Mouse (Mus musculus): Measurements from ENCODE around the gene Wnt5b. TPM values are rescaled to one million over a fixed set of nuclear protein-coding genes. Genes with fewer than 3 reads are reported as not detected.

Gene Wnt5b
- total and polyA plus RNA-seq, 2 experiments from 2014 or later, result 4.3 to 5.3 TPM

DNA sequence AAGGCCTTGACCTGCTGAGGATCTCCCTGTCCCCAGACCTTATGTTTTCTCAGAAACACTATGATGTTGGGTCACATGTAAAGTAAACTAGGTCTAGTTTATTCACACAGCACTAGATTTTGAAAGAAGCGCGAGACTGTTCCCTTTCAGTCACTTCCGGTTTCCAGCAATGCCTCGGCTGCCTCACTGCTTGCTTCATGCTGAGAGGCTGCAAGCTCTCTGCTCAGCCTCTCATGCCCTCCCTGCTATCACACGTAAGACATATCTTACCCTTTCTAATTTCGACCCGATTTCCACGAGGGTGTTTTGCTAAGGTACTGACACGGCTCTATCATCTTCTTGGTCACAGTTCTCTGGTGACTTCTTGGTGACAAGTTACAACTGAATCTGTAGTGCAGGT is 42.1 kb downstream of the Wnt5b start:
- ATAC-seq (ENCODE audit: insufficient read depth, low read depth) (no peak), DNase-seq (ENCODE audit: low spot score) (no peak)
- Histone ChIP-seq H3K27me3 (ENCODE audit: control insufficient read depth, insufficient read depth, low read length) (no peaks in the 10 kb centered on the region), H3K9me3 (replicated peaks; ENCODE audit: control insufficient read depth, low read length) (no peaks in the 10 kb centered on the region), H3K4me2 (ENCODE audit: low read depth, low read length) (no peak overlapping the region; the same call in 1 of the 2 replicates), H3K4me1 (ENCODE audit: control insufficient read depth, insufficient read depth) (peaks cover 7% of the 10 kb centered on the region; the same call in 1 of the 2 replicates), H3K36me3 (replicated peaks; ENCODE audit: control insufficient read depth, insufficient read depth, low read length) (no peaks in the 10 kb centered on the region), H3K9ac (replicated peaks; ENCODE audit: low read depth, low read length) (no peak overlapping the region), H3K27ac (ENCODE audit: low read depth) (peak overlapping the region; percentile 7; the same call in 1 of the 2 replicates), H3K4me3 (ENCODE audit: low read depth, low read length) (no peak overlapping the region)
- 28% methylated on average over 9 of the region's 9 CpGs for WGBS
- TF ChIP-seq EP300 (IDR thresholded peaks at IDR 0.05; ENCODE audit: low read depth) (no peak), CTCF (IDR thresholded peaks at IDR 0.05; ENCODE audit: low read depth) (no peak)

DNA sequence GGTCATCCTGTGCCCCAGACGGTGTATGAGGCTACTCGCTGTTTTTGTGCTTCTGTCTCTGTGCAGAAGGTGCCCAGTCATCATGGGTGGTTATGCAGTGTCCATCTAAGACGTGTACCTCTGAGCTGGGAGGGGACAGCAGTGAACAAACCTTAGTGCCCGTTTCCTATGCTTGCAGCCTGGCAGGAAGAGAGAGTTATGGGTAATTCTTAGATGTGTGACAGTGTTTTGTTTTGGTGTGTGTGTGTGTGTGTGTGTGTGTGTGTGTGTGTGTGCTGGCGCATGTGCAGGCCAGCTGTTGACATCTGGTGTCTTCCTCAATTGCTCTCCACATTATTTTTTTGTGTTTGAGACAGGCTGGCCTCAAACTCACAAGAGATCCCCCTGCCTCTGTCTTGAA is 44.1 kb downstream of the Wnt5b start:
- ATAC-seq (ENCODE audit: insufficient read depth, low read depth) (no peak), DNase-seq (ENCODE audit: low spot score) (no peak)
- no peaks in the 10 kb centered on the region for H3K27me3 ChIP-seq (ENCODE audit: control insufficient read depth, insufficient read depth, low read length)
- no peaks in the 10 kb centered on the region for H3K9me3 ChIP-seq (replicated peaks; ENCODE audit: control insufficient read depth, low read length)
- TF ChIP-seq CTCF (IDR thresholded peaks at IDR 0.05; ENCODE audit: low read depth) (no peak), EP300 (IDR thresholded peaks at IDR 0.05; ENCODE audit: low read depth) (no peak)
- H3K4me3 ChIP-seq (ENCODE audit: low read depth, low read length), result no peak overlapping the region
- WGBS, result 73% methylated on average over 5 of the region's 5 CpGs
- H3K4me2 ChIP-seq (ENCODE audit: low read depth, low read length), result no peak overlapping the region
- H3K27ac ChIP-seq (ENCODE audit: low read depth), result no peak overlapping the region
- H3K36me3 ChIP-seq (replicated peaks; ENCODE audit: control insufficient read depth, insufficient read depth, low read length), result no peaks in the 10 kb centered on the region
- no peak overlapping the region for H3K9ac ChIP-seq (replicated peaks; ENCODE audit: low read depth, low read length)
- peaks cover 7% of the 10 kb centered on the region; the same call in 1 of the 2 replicates for H3K4me1 ChIP-seq (ENCODE audit: control insufficient read depth, insufficient read depth)

DNA sequence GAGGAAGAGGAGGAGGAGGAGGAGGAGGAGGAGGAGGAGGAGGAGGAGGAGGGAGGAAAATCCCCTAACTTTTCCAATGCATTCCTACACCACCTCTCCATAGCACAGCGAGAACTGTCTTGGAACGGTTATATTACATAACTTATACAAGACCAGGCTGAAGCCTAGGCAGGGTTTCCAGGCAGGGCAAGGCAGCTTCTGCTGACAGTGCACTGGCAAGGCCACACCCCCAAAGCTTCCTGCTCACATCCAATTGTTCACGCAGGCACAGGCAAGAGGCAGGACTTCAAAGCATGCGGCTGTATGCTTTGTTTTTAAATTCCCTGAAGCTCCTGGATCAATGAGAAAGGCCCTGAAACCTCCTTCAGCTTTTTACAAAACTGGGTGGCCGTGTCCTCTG is 44.9 kb downstream of the Wnt5b start:
- Histone ChIP-seq H3K4me2 (ENCODE audit: low read depth, low read length) (no peak overlapping the region), H3K4me3 (ENCODE audit: low read depth, low read length) (no peak overlapping the region), H3K27me3 (ENCODE audit: control insufficient read depth, insufficient read depth, low read length) (no peaks in the 10 kb centered on the region), H3K36me3 (replicated peaks; ENCODE audit: control insufficient read depth, insufficient read depth, low read length) (no peaks in the 10 kb centered on the region), H3K9me3 (replicated peaks; ENCODE audit: control insufficient read depth, low read length) (no peaks in the 10 kb centered on the region), H3K4me1 (ENCODE audit: control insufficient read depth, insufficient read depth) (peaks cover 7% of the 10 kb centered on the region; the same call in 1 of the 2 replicates), H3K9ac (replicated peaks; ENCODE audit: low read depth, low read length) (no peak overlapping the region), H3K27ac (ENCODE audit: low read depth) (no peak overlapping the region)
- TF ChIP-seq EP300 (IDR thresholded peaks at IDR 0.05; ENCODE audit: low read depth), result no peak
- no peak for TF ChIP-seq CTCF (IDR thresholded peaks at IDR 0.05; ENCODE audit: low read depth)
- 37% methylated on average over 5 of the region's 5 CpGs for WGBS
- DNase-seq (ENCODE audit: low spot score) (no peak), ATAC-seq (ENCODE audit: insufficient read depth, low read depth) (peak; percentile 76)

DNA sequence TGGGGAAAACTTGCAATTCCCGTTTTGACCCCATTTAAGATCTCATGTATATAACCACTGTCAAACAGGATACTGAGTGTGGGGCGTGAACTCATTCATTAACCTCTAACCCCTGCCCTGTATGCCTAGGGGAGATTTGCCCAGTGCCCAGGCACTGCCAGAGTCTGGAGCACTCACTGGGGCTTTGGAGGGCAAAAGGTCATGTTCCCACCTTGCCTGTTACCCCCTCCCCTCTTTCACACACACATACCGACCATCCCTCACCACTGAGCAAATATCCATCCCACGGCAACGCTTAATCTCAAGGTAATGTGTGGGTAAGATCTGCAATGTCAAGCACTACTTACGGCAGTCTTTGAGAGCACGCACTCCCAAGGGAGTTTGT is 51.5 kb downstream of the Wnt5b start:
- DNase-seq (ENCODE audit: low spot score), result no peak
- Histone ChIP-seq H3K9ac (replicated peaks; ENCODE audit: low read depth, low read length) (no peak overlapping the region), H3K4me1 (ENCODE audit: control insufficient read depth, insufficient read depth) (peaks cover 9% of the 10 kb centered on the region; the same call in 1 of the 2 replicates), H3K27ac (ENCODE audit: low read depth) (no peak overlapping the region), H3K36me3 (replicated peaks; ENCODE audit: control insufficient read depth, insufficient read depth, low read length) (no peaks in the 10 kb centered on the region), H3K27me3 (ENCODE audit: control insufficient read depth, insufficient read depth, low read length) (no peaks in the 10 kb centered on the region), H3K4me3 (ENCODE audit: low read depth, low read length) (no peak overlapping the region), H3K9me3 (replicated peaks; ENCODE audit: control insufficient read depth, low read length) (no peaks in the 10 kb centered on the region), H3K4me2 (ENCODE audit: low read depth, low read length) (no peak overlapping the region)
- no peak for ATAC-seq (ENCODE audit: insufficient read depth, low read depth)
- TF ChIP-seq EP300 (IDR thresholded peaks at IDR 0.05; ENCODE audit: low read depth) (no peak), CTCF (IDR thresholded peaks at IDR 0.05; ENCODE audit: low read depth) (no peak)
- WGBS, result 72% methylated on average over 7 of the region's 7 CpGs

DNA sequence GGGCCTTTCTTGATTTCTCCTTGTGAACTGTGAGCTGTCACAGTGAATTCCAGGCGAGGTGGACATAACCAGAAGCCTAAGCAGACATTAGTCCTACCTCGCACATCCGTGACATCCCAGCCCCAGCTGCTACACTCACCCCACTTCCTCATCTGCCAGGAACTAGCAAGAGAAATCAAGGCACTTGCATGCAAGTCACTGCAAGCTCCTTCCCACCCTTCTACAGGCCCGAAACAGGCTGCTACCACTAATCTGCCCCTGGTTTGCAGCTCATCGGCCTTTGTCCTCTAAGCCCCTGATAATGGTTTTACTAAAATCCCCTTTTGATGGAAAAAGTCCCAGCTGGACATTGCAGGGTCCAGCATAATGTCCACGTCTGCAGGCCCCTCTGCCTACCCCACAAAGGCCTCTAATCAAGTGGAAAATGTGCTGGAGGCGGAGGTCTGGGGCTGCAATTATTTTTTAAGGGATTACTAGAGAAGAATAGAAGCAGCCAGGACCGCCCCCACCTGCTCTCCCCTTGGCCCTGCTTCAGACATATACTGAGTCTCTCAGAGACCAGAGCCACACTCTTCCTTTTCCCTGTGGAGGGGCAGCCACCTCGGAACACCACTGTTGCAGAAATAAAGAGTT is 52.0 kb downstream of the Wnt5b start:
- no peak overlapping the region for H3K27ac ChIP-seq (ENCODE audit: low read depth)
- no peaks in the 10 kb centered on the region for H3K27me3 ChIP-seq (ENCODE audit: control insufficient read depth, insufficient read depth, low read length)
- 86% methylated on average over 9 of the region's 9 CpGs for WGBS
- ATAC-seq (ENCODE audit: insufficient read depth, low read depth), result no peak
- no peak overlapping the region for H3K4me2 ChIP-seq (ENCODE audit: low read depth, low read length)
- H3K9me3 ChIP-seq (replicated peaks; ENCODE audit: control insufficient read depth, low read length), result no peaks in the 10 kb centered on the region
- H3K36me3 ChIP-seq (replicated peaks; ENCODE audit: control insufficient read depth, insufficient read depth, low read length), result no peaks in the 10 kb centered on the region
- TF ChIP-seq EP300 (IDR thresholded peaks at IDR 0.05; ENCODE audit: low read depth) (no peak), CTCF (IDR thresholded peaks at IDR 0.05; ENCODE audit: low read depth) (no peak)
- H3K9ac ChIP-seq (replicated peaks; ENCODE audit: low read depth, low read length), result no peak overlapping the region
- H3K4me1 ChIP-seq (ENCODE audit: control insufficient read depth, insufficient read depth), result peaks cover 9% of the 10 kb centered on the region; the same call in 1 of the 2 replicates
- H3K4me3 ChIP-seq (ENCODE audit: low read depth, low read length), result no peak overlapping the region
- DNase-seq (ENCODE audit: low spot score), result no peak

DNA sequence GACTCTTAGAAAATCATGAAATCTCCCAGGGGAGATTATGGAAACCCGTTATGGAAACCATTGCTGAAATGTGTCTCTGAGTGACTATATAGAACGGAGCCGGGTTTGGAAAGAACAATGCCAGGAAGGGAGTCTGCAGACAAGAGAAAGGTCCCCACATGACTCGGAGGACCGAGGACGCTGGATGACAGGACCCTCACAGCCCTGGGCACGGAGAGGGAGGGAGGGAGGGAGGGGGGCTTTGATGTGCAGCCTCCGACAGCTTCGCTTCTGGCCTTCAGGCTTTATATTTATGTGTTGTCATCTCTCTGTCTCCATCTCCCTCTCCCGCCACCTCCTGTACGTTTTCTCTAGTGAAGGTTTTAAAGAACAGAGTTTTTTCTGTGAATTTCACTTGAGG is 53.1 kb downstream of the Wnt5b start:
- Histone ChIP-seq H3K4me3 (ENCODE audit: low read depth, low read length) (peak overlapping the region; percentile 16; the same call in 1 of the 2 replicates), H3K4me1 (ENCODE audit: control insufficient read depth, insufficient read depth) (peaks cover 9% of the 10 kb centered on the region; the same call in 1 of the 2 replicates), H3K27ac (ENCODE audit: low read depth) (no peak overlapping the region), H3K9me3 (replicated peaks; ENCODE audit: control insufficient read depth, low read length) (no peaks in the 10 kb centered on the region), H3K4me2 (ENCODE audit: low read depth, low read length) (peak overlapping the region; percentile 52), H3K27me3 (ENCODE audit: control insufficient read depth, insufficient read depth, low read length) (no peaks in the 10 kb centered on the region), H3K9ac (replicated peaks; ENCODE audit: low read depth, low read length) (no peak overlapping the region), H3K36me3 (replicated peaks; ENCODE audit: control insufficient read depth, insufficient read depth, low read length) (no peaks in the 10 kb centered on the region)
- TF ChIP-seq CTCF (IDR thresholded peaks at IDR 0.05; ENCODE audit: low read depth) (no peak), EP300 (IDR thresholded peaks at IDR 0.05; ENCODE audit: low read depth) (no peak)
- ATAC-seq (ENCODE audit: insufficient read depth, low read depth), result no peak
- WGBS, result 56% methylated on average over 11 of the region's 11 CpGs
- no peak for DNase-seq (ENCODE audit: low spot score)
